Mouse (Mus musculus) liver, embryonic 14.5 days (tissue): ENCODE measurements around the gene Tex30. TPM values are rescaled to one million over a fixed set of nuclear protein-coding genes. Genes with fewer than 3 reads are reported as not detected.
"Not testable (repeated sequence)": the region's sequence is repeated elsewhere in the genome, so short reads cannot be mapped to it uniquely, and the experiment has no call there.

Experiments used
- ATAC-seq: fragments of 200-750 bp; cut with Nextera tagmentation; 2 replicates; pipeline ENCODE4 v1.8.0; 2017; ENCODE audit warnings: moderate number of reproducible peaks, mild to moderate bottlenecking, moderate library complexity; ENCODE audit not compliant: insufficient read depth
- DNase-seq, 3 experiments: peaks; one replicate each; pipeline ENCODE4 v3.0.0-alpha.2; 2012 to 2013; ENCODE audit warnings: low read depth in 3 of 3, low spot score in 3 of 3
- H3K27ac ChIP-seq: fragments of 300-500 bp; sonication (generic); 2 replicates; pipeline ENCODE4 v1.5.1; 2014; ENCODE audit warnings: moderate library complexity, mild to moderate bottlenecking, control low read depth, inconsistent platforms
- H3K27me3 ChIP-seq: fragments of 300-500 bp; sonication (generic); 2 replicates; pipeline ENCODE4 v1.6.1; 2014; ENCODE audit warnings: mild to moderate bottlenecking, low read length, moderate library complexity; ENCODE audit not compliant: control insufficient read depth, insufficient read depth
- H3K36me3 ChIP-seq: fragments of 300-500 bp; sonication (generic); replicated peaks from 2 replicates; pipeline ENCODE4 v1.6.1; 2014; ENCODE audit warnings: low read depth; ENCODE audit not compliant: control insufficient read depth, insufficient read depth
- H3K4me1 ChIP-seq, 2 experiments: fragments of 200-500 bp in 1 of 2; fragments of 300-500 bp in 1 of 2; sonication (generic) in 1 of 2; replicated peaks; 2 replicates each; pipeline ENCODE4 v1.6.1; 2012 to 2014; ENCODE audit warnings: antibody characterized with exemption in 1 of 2, inconsistent platforms in 1 of 2, low read length in 1 of 2; ENCODE audit not compliant: control insufficient read depth in 2 of 2, insufficient read depth in 2 of 2
- H3K4me2 ChIP-seq: fragments of 300-500 bp; sonication (generic); 2 replicates; pipeline ENCODE4 v1.6.1; 2014; ENCODE audit warnings: low read depth, mild to moderate bottlenecking, control low read depth, moderate library complexity
- H3K4me3 ChIP-seq, 2 experiments: fragments of 200-500 bp in 1 of 2; fragments of 300-500 bp in 1 of 2; sonication (generic) in 1 of 2; 2 replicates each; pipeline ENCODE4 v1.5.1; 2012 to 2014; ENCODE audit warnings: low read depth in 2 of 2, low read length in 2 of 2, mild to moderate bottlenecking in 2 of 2, control low read depth in 1 of 2, inconsistent platforms in 1 of 2, moderate library complexity in 1 of 2; ENCODE audit not compliant: insufficient read depth in 1 of 2
- H3K9ac ChIP-seq: fragments of 300-500 bp; sonication (generic); replicated peaks from 2 replicates; pipeline ENCODE4 v1.6.1; 2014; ENCODE audit warnings: mild to moderate bottlenecking, control low read depth, moderate library complexity
- H3K9me3 ChIP-seq: fragments of 300-500 bp; sonication (generic); 2 replicates; pipeline ENCODE4 v1.6.1; 2016; ENCODE audit warnings: low read length, mixed read lengths; ENCODE audit not compliant: control insufficient read depth
- CTCF ChIP-seq: IDR thresholded peaks from 2 replicates; pipeline ENCODE4 v1.5.1; 2016; ENCODE audit warnings: antibody characterized with exemption, low read depth, control low read depth
- EP300 ChIP-seq: IDR thresholded peaks from 2 replicates; pipeline ENCODE4 v1.6.1; 2016; ENCODE audit warnings: antibody characterized with exemption, low read depth
- WGBS: fragments of 180-500 bp; shearing (Covaris S2); extraction: QIAGEN DNeasy Blood & Tissue Kit; methylation state at CpG from one replicate; pipeline ENCODE4 v1.1.7; 2014; ENCODE audit not compliant: insufficient replicate concordance; 5-methylcytosine and 5-hydroxymethylcytosine counted together
- polyA plus RNA-seq, 2 experiments: library from polyadenylated mRNA; depleted of rRNA in 1 of 2; stranded (reverse) in 1 of 2; unstranded in 1 of 2; fragments of >200 nt; fragmentation: Nextera tagmentation in 1 of 2; extraction: Ambion mirVana in 1 of 2; gene quantifications; 2 replicates each; pipeline versions ENCODE4 v1.2.1 to v1.2.3; 2012 to 2014

The Tex30 gene
- polyA plus RNA-seq, 2 experiments: 21.0 to 60.1 TPM

GRCm38 (mm10) chr1:44064625-44065024 lies 37.6 kb downstream of the Tex30 start:
- H3K4me2 ChIP-seq: no peak overlapping the region
- H3K27ac ChIP-seq: no peak overlapping the region
- H3K4me3 ChIP-seq: no peak overlapping the region
- 0% methylated on average over 1 of the region's 1 CpGs for WGBS
- H3K9me3 ChIP-seq: no peaks in the 10 kb centered on the region
- no peaks in the 10 kb centered on the region for H3K36me3 ChIP-seq
- ATAC-seq (no peak), DNase-seq (peak; percentile 16 to 41 (median 20))
- 0 out of 4 replicates have a peak, but pooled peaks cover 0 to 1% of the 10 kb centered on the region in 2 experiments for H3K4me1 ChIP-seq
- no peaks in the 10 kb centered on the region for H3K27me3 ChIP-seq
- H3K9ac ChIP-seq: no peak overlapping the region
- TF ChIP-seq CTCF (peak; percentile 51), EP300 (no peak)

GRCm38 (mm10) chr1:44063439-44063838 lies 38.8 kb downstream of the Tex30 start:
- Histone ChIP-seq H3K27me3 (no peaks in the 10 kb centered on the region), H3K36me3 (no peaks in the 10 kb centered on the region), H3K4me1 (0 out of 4 replicates have a peak, but pooled peaks cover 0 to 1% of the 10 kb centered on the region in 2 experiments), H3K4me2 (no peak overlapping the region), H3K27ac (no peak overlapping the region), H3K9me3 (no peaks in the 10 kb centered on the region), H3K4me3 (no peak overlapping the region), H3K9ac (no peak overlapping the region)
- no peak for ATAC-seq
- TF ChIP-seq EP300 (no peak), CTCF (no peak)
- WGBS: 86% methylated on average over 6 of the region's 6 CpGs
- DNase-seq: no peak

- Histone ChIP-seq H3K4me1 (no peaks in the 10 kb centered on the region), H3K9ac (no peak within 1 kb of the TSS), H3K4me2 (no peak within 1 kb of the TSS), H3K4me3 (no peak within 1 kb of the TSS), H3K27me3 (no peaks in the 10 kb centered on the region), H3K36me3 (no peaks in the 10 kb centered on the region), H3K9me3 (no peaks in the 10 kb centered on the region), H3K27ac (no peak within 1 kb of the TSS)
- TF ChIP-seq CTCF (no peak), EP300 (no peak)
- no peak for DNase-seq
- ATAC-seq: no peak
- WGBS: 62% methylated on average over 2 of the region's 2 CpGs
Observed at GRCm38 (mm10) chr1:44061836-44062235, 40.4 kb downstream of the Tex30 start, which contains the start of gene Gm8251. Gm8251 (minus strand) TSS chr1:44061936.

- Histone ChIP-seq H3K27me3 (no peaks in the 10 kb centered on the region), H3K4me3 (no peak overlapping the region), H3K36me3 (no peaks in the 10 kb centered on the region), H3K27ac (no peak overlapping the region), H3K4me2 (no peak overlapping the region), H3K4me1 (no peaks in the 10 kb centered on the region), H3K9me3 (no peaks in the 10 kb centered on the region), H3K9ac (no peak overlapping the region)
- ATAC-seq (no peak), DNase-seq (no peak)
- 59% methylated on average over 3 of the region's 3 CpGs for WGBS
- no peak for TF ChIP-seq EP300
Observed at GRCm38 (mm10) chr1:44057805-44058204, 44.4 kb downstream of the Tex30 start.

- H3K27me3 ChIP-seq: no peaks in the 10 kb centered on the region
- no peaks in the 10 kb centered on the region for H3K9me3 ChIP-seq
- TF ChIP-seq CTCF (no peak), EP300 (no peak)
- no peak overlapping the region for H3K4me2 ChIP-seq
- DNase-seq (no peak), ATAC-seq (no peak)
- H3K4me1 ChIP-seq: no peaks in the 10 kb centered on the region
- 55% methylated on average over 2 of the region's 2 CpGs for WGBS
- H3K4me3 ChIP-seq: no peak overlapping the region
- H3K9ac ChIP-seq: no peak overlapping the region
- no peak overlapping the region for H3K27ac ChIP-seq
- no peaks in the 10 kb centered on the region for H3K36me3 ChIP-seq
Observed at GRCm38 (mm10) chr1:44046556-44046955, 55.7 kb downstream of the Tex30 start.

- not testable (repeated sequence) for H3K4me2 ChIP-seq, H3K9ac ChIP-seq, ATAC-seq, DNase-seq, H3K27ac ChIP-seq, H3K4me3 ChIP-seq, H3K9me3 ChIP-seq, H3K27me3 ChIP-seq, H3K36me3 ChIP-seq, H3K4me1 ChIP-seq
- 59% methylated on average over 5 of the region's 5 CpGs for WGBS
Observed at GRCm38 (mm10) chr1:44045689-44046088, 56.6 kb downstream of the Tex30 start.
